Mouse (Mus musculus) spleen, postnatal 4 days (tissue): ENCODE results near the gene Naglu.
A peak's percentile ranks its signal among the peaks of the same experiment; 100 is the strongest.

Experiments used
- DNase-seq, 2 experiments: peaks; one replicate each; pipeline ENCODE4 v3.0.0; 2022; ENCODE audit warnings: low spot score in 2 of 2

The Naglu gene

DNA sequence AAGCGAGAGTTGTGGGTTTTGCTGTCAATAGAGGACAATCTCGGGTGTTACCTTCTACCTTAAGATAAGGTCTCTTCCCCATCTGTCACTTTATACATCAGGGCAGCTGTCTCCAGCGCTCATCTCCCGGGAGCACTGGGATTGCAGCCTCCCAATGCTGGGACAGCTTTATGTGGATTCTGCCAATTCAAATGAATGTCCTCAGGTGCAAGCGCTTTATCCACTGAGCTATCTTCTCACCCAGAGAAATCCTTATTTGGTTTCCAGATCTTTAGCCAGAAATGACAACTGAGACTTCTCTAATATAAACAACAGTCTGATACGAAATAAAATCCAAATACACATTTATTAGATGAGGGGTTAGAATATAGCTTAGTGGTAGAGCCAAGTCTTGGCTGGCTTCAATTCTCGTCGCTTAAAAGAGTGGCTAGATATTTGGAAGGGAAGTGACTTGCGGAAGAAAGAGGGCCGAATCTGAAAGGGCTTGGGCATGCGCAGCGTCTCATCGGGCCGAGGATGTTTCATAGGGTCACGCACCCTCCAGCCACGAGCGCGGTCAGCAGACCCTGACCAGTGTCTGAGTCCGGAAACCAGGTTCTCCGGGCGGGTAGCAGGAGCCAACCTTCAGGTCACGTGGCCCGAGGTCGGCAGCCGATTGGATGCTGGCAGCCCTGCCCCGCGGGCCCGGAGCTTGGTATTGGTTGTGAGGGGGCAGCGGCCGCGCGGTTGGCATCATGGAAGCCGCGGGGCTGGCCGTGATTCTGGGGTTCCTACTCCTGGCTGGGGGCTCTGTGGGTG is at the start of gene Naglu:
Gene Naglu, plus strand, starts transcription at position 622 of the 798 bp plus-strand sequence.
- peak; percentile 94 to 97 for DNase-seq

DNA sequence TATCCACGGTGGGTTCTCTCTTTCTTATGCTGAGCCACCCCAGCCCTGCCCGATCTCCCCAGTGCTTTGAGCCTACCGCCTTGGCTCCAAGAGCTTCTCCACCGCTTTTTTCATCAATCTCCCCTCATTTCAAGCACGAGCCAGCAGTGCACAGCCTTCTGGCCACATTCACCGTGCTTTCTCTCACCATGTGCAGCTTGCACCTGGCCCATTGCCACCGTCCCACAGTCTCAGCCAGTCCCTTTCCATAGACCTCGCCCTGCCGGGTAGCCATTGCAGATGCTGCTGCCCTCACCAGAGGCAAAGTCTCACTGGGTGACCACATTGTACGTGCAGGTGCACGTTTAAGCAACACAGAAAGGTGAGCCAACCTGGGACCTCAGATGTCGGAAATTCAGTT is 46.4 kb upstream of the Naglu start:
- no peak for DNase-seq

DNA sequence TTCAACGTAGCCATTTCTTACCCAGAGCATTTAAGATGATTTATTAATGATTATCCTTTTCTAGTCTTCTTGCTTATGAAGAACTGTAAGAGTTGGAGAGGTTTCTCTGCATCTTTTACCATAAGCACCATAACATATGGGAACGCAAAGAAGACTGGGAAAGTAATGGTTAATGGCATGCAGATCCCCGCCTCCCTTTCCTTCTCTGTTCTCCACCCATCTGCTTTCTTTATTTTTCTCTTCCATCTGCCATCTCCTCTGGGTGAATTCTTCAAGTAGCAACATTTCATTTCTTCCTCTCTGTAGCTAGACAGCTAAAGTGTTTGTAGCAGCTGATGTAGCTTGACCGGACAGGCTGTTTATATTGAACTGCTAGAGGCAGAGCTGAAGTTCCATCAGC is 45.8 kb upstream of the Naglu start:
- no peak for DNase-seq

DNA sequence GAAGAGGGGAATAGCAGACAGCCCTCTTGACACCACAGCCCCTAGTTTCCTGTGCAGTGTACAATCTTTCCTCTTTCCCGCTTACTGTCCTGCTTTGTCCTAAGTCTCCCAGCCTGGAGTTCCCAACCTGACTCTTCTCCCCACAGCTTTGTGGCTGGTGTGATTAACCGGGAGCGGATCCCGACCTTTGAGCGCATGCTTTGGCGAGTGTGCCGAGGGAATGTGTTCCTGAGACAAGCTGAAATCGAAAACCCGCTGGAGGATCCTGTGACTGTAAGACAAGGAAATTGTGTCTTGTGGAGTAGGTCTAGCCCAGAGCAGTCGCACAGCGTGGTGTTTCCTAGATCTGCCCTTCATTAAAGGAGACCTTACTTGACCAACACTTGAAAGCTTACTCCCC is 42.7 kb upstream of the Naglu start:
- no peak for DNase-seq

DNA sequence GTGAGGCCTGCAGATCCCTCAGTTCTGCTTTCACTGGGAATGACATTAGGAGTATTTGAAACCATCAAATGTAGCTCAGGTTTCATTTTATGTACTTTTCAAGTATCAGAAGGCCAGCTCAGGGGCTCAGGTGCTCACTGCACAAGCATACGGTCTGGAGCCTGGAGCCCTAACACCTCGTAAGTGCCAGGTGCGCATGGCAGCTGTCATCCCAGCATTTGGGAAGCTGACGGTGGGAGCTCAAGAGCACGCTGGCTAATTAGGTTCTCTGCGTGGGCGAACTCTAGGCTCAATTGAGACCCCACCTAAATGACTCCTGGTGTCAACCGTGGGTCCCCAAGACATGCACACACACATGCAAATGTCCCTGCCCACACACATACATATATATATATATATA is 40.5 kb upstream of the Naglu start:
- no peak for DNase-seq

DNA sequence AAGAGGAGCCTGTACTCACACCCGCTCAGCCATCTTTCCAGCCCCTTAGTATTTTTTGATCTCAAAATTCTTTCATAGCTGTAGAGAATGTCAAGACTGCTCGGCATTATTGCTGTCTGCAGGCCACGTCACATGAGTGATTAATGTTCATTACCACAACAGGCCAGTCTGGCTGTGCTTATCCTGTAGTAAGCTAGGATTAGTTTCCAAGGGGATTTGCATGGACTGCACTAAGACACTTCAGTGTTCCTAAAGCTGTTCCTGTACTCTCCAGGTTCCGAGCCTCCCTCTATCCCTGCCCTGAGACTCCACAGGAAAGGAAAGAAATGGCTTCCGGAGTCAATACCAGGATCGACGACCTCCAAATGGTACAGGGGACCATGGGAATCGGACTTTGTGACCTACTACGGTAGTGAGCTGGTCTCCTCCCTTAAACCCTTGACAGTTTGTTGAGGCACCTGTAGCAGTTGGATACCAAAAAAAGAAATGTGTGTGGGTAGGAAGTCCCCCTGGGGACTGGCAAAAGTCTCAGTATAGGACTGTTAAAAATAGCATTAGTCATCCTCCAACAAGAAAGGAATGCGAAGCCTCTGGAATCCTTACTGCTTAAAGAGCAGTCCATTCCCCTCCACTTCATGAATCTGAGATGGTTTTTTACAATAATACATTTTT is 39.5 kb upstream of the Naglu start:
- no peak for DNase-seq

DNA sequence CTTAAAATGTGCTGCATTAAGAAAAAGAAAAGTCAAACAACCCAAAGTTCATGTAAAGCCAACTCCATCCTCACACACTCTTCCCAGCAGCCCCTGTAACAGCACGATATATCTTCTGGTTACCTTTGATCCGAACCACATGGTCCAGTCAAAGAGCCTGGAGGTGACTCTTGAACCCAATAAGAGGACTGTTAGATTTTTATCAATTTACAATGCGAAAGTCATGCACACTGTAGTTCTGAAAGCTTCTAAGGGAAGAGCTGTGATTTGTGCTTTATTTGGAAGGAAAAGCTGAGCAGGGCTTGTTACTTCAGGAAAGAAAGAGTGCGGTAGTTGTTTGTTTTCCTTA is 39.0 kb upstream of the Naglu start:
- no peak for DNase-seq

DNA sequence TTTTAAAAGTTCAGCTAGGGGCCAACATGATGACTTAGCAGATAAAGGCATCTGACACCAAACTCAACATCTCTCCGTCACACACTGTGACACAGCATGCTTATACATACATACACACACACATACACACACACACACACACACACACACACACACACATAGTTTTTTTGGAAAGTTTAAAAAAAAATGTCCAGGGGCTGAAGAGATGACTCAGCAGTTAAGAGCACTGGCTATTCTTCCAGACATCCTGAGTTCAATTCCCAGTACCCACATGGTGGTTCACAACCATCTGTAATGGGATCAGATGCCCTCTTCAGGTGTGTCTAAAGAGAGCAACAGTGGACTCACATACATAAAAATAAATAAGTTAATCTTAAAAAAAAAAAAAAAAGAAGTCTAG is 38.3 kb upstream of the Naglu start:
- no peak for DNase-seq

DNA sequence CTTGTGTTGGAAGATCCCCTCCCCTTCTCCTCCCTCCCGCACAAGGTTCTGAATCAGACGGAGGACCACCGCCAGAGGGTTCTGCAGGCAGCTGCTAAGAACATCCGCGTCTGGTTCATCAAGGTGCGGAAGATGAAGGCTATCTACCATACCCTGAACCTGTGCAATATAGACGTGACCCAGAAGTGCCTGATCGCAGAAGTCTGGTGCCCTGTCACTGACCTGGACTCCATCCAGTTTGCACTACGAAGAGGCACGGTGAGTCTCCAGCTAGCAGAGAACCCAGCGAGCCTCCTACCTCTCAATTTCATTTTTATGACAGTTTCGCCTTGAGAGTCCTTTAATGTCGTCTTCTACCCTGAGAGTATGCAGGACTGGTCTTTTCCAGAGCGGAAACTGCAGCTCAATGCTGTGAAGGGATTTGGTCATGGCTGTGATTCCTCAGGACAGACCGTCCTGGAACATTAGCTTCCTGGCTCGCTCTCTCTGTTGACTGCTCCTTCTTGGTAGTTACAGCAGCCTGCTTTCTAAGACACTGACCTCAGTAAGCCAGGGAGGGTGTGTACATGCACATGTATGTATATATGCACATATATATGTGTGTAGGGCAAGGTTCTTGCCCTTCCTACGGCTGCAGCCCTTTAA is 35.8 kb upstream of the Naglu start:
- no peak for DNase-seq

DNA sequence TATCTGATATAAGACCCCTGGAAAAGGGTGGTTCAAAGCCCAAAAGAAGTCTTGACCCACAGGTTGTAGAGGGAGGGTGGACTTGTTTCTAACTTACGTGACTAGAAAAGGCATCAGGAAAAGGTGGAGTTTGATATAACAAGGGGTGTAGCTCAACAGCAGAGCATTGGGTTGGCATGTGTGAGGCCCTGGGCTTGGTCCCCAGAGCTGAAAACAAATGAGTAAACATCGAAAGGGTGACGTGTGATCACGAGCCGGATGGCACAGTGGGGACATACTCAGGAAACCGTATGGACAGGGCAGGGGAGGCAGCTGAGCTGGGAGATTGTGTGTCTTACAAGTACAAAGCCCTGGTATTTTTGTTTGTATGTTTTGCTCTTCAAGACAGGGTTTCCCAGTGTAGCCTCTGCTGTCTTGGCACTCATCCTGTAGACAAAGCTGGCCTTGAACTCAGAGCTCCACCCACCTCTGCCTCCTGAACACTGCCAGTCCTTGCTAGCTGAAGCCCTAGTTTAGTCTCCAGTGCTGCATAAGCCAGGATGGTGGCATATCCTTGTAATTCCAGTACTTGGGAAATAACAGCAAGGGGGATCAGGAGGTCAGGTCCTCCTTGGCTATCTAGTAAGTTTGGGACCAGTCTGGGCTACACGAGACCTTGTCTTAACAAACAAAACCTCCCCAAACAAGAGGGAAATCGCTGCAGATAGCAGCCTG is 35.0 kb upstream of the Naglu start:
- DNase-seq = no peak

DNA sequence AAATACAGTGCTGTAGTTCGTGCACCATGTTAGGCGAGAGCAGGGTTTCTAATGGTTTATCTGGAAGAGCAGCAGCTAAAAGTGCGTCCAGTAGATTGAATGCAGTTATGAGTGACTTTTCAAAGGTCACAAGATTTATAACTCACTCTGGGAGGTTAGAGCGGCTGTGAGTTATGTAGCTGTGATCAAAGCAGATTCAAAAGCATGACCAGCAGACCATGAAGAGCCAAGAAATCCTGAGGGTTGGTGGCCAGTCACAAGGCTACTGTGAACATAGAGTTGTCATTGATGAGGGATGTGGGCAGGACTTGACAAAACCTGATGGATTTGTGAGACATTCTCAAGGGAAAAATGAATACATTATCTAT is 34.5 kb upstream of the Naglu start:
- no peak for DNase-seq

DNA sequence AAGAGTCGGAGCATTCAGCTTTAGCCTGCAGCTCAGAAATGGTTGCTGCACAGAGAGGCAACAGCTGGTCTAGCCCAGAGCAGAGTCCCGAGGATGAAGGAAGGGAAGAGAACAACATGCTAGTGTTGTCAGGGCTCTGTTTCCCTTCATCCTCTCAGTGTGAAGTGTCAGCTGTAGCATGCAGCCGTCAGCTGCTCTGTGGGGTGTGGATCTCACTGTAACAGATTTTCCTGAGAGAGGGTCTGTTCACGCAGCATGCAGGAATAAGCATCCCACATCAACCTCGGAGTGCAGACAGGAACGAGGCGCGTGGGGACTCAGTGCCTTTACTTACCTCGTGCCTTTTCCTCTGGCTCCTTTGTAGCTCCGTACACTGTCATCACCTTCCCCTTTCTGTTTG is 32.0 kb upstream of the Naglu start:
- peak in 1 of 2 experiments; percentile 51 for DNase-seq

DNA sequence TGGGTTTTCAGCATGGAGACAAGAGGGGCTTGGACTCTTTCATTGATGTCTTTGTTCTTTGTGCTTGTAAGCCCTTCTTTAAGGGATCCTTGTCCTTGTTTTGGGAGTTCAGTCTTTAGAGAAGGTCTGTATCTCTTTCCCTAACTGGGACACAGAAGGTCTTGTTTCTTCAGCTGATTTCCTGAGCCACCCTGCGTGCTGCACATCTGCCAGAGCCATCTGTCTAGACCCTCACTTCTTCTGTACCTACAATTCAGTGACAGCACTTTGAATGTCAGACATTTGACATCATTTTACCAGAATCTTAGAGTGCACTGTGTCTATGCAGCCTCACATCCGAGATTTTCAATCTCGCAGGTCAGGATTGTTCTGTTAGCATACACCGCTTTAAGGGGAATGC is 24.0 kb upstream of the Naglu start:
- no peak for DNase-seq

DNA sequence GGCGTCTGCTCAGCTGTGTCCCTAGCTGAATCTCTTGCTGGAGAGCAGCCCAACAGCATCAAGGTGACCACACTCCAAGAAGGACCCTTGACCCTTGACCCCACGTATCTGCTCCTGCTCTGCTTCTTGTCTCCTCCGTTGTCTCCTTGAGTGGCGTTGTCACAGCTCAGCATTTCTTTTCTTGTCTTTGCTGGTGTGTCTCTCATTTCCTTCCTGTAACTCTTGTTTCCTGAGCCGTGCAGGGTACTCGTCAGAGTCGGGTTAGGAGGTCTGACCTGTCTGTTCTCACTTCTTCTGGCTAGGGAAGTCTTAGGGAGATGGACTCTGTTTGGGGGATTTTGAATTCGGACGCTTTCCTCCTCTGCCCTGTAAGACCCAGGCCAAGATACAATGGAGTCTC is 23.4 kb upstream of the Naglu start:
- peak in 1 of 2 experiments; percentile 61 for DNase-seq

DNA sequence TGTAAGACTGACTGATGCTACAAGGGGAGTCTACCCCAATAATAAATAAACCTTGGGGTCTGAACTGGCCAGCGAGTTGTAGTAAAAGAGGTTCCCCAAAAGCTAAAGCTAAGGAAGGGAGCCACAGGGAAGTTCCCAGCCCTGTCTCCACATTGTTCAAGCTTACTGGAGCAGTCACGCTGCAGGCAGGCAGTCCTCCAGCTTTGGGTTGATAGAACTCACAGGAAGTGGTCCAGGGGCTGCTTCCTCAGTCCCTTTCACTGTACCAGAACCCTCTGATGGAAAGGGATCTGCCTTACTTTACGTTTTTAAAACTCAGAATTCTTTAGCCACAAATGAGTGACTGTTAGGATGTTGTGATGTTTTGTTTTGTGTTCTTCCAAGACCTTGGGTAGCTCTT is 22.3 kb upstream of the Naglu start:
- peak in 1 of 2 experiments; percentile 53 for DNase-seq

DNA sequence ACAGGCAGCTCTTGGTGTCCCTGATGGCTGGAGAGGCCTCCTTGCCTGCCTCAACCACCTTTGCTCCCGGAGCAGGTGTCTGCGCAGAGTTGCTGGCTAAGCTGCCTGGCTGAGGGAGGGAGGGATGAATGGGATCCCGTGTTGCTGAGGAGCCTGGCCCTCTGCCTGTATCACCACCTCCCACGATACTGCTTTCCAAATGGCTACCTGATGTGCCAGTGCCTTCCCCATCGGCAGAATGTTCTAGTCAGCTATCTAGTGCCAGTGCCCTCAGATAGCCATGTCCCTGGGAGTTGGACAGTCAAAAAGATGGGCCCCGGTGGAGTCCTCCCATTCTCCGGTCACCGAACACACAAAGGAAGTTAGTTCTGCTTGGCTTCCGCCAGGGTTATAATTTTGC is 19.5 kb upstream of the Naglu start:
- DNase-seq = peak in 1 of 2 experiments; percentile 52

DNA sequence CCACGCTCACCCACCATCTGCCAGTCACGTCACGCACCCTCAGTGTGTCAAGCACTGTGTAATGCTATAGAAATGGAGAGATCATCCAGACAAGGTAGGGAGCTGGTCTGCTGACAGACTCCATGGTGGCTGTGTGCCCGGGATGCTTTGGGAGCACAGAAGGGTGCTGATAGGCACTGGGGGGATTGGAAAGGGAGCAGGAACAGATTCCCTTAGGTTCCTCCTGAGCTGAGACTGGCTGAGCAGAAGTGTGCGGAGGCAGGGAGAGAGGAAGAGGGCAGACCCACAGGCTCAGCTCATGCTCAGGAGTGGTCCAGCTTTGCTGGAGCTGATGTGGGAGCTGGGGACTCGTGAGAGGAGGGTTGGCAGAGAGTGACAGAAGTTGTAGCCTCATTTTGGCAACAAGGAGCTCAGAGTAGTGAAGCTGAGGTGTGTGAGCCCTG is 18.7 kb upstream of the Naglu start:
- peak in 1 of 2 experiments; percentile 56 for DNase-seq

DNA sequence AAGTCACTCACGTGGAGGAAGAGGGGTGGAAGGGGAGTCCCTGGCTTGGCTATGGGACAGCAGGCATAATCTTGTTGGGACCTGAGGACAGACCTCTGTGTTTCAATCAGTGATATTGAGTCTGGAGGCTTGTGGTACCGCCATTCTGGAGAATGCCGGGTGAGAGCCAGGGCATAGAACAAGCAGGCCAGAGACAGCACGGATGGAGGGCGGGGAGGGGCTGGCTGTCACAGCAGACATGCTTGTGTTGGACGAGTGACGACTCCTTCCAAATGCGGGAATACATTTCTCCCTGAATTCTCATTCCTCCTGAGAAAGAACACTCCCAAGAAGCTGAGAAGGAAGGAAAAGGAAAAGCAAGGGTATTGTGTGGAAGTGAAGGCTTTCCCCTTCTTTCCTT is 18.2 kb upstream of the Naglu start:
- peak in 1 of 2 experiments; percentile 53 for DNase-seq

DNA sequence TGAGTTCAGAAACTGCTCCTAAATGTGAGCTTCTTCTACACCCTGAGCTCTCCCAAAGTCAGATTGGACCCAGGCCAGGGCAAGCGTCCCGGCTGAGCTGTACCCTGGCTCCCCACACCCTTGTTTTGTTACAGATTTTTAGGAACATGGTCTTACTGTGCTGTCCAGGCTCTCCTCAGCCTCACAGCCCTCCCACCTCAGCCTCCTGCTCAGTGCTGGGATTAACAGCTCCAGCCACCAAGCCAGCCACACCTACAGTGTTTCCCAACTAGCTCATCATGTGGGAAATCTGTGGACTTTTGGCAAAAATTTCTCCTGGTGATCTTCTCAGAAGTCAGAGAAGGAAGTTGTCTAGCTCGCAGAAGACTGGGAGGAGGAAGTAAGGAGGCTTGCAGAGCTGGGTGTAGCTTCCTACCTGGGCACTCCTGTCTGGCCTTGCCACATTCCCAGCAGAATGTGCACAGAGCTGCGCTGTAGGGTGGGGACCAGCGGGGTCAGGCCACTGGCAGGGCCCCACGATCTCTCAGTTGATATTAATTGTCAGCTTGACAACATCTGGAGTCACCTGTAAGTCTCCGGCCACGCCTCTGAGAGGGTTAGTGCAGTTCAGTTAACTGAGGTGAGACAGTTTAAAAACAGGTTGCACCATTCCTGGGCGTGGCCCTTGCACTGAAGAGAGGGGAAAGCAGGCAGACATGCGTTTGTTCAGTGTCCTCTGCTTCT is 16.9 kb upstream of the Naglu start:
- peak in 1 of 2 experiments; percentile 70 for DNase-seq

DNA sequence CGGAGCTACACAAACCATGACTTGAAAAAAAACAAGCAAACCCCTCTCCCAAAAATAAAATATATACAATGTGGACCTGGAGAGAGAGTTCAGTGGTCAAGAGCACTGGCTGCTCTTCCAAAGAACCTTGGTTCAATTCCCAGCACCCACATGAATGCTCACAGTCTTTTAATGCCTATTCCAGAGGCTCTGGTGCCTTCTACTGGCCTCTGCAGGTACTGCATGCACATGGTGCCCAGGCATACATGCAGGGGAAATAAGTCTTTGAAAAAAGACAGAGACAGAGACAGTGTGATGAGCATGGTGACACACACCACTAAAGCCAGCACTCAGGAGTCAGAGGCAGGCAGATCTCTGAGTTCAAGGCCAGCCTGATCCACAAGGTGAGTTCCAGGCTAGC is 15.8 kb upstream of the Naglu start:
- DNase-seq = peak in 1 of 2 experiments; percentile 68

DNA sequence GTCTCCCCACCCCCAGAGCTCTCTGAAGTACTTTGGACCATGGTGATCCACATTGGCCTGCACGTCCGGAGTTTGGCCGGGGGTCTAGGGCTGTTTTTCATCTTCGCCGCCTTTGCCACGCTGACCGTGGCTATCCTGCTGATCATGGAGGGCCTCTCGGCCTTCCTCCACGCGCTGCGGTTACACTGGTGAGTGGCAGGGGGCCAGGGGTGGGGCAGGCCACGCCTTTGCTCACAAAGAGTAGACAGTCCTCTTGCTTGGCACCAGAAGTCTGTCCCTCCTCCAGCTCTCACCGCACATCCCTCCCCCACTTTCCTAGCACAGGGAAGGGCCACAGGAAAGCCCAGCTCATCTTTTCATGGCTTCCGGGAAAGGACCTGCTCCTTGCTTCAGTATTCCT is 14.4 kb upstream of the Naglu start:
- peak in 1 of 2 experiments; percentile 66 for DNase-seq

DNA sequence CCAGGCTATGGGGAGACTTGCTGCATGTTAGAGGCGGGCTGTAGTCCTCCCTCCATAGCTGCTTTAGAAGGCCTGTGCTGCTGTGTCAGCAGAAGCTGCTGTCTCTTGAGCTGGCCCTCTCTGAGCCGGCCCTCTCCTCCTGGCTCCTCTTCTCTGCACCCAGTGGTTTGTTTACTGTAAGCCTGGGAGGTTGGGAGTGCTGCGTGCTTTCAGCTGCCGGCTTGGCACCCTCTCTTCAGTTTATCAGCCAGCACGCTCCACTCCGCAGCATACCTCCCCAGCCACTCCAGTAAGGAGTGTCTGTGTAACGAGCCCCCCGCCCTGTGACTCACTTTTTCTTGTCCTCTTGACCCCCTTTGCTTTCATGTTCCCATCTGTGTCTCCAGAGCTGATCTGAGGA is 12.9 kb upstream of the Naglu start:
- DNase-seq = peak in 1 of 2 experiments; percentile 61
